Mouse (Mus musculus): ENCODE data around the gene Scyl1. TPM values are rescaled to one million over a fixed set of nuclear protein-coding genes. Genes with fewer than 3 reads are reported as not detected.
A peak's percentile ranks its signal among the peaks of the same experiment; 100 is the strongest.

Gene Scyl1
- polyA plus RNA-seq, 1 experiment: 113 TPM

GRCm38 (mm10) chr19:5758878-5759403 lies 12.3 kb downstream of the Scyl1 start:
- H3K36me3 ChIP-seq (ENCODE audit: control insufficient read depth, insufficient read depth, low read length): peaks cover 35% of the 10 kb centered on the region
- DNase-seq: no peak
- H3K4me1 ChIP-seq (replicated peaks; ENCODE audit: control insufficient read depth, insufficient read depth, low read length): no peaks in the 10 kb centered on the region
- no peak overlapping the region for H3K27ac ChIP-seq (ENCODE audit: control insufficient read depth, insufficient read depth, low read length)
- TF ChIP-seq CTCF (IDR thresholded peaks at IDR 0.05; ENCODE audit: borderline replicate concordance, control insufficient read depth, extremely low read depth, insufficient read depth, low read length, poor library complexity) (no peak), POLR2A (IDR thresholded peaks at IDR 0.05; ENCODE audit: control insufficient read depth, extremely low read depth, insufficient read depth, low read length, poor library complexity) (no peak)
- 94% methylated on average over 14 of the region's 14 CpGs for WGBS
- no peaks in the 10 kb centered on the region; the same call in 1 of the 2 replicates for H3K27me3 ChIP-seq (ENCODE audit: control insufficient read depth, insufficient read depth, low read length)
- no peak overlapping the region for H3K4me3 ChIP-seq (ENCODE audit: control insufficient read depth, insufficient read depth, low read length)

DNA sequence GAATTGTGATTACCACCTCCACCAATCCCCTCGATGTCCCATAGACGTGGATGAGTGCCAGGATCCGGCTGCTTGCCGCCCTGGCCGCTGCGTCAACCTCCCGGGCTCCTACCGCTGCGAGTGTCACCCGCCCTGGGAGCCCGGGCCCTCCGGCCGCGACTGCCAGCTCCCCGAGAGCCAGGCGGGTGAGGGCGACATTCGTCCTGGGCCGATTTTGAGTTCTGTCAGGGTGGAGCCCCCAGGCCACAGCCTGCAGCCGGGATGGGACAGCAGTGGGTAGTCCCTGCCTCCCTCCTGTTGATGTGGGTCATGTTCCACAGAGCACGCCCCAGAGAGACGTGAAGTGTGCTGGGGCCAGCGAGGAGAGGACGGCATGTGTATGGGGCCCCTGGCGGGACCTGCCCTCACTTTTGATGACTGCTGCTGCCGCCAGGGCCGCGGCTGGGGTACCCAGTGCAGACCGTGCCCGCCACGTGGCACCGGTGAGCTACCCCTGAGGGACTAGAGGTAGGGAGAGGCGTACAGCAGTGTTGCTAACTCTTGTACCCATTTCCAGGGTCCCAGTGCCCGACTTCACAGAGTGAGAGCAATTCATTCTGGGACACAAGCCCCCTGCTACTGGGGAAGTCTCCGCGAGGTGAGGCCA lies 14.1 kb downstream of the Scyl1 start:
- Histone ChIP-seq H3K4me1 (replicated peaks; ENCODE audit: control insufficient read depth, insufficient read depth, low read length) (no peaks in the 10 kb centered on the region), H3K4me3 (ENCODE audit: control insufficient read depth, insufficient read depth, low read length) (no peak overlapping the region), H3K27me3 (ENCODE audit: control insufficient read depth, insufficient read depth, low read length) (no peaks in the 10 kb centered on the region; the same call in 1 of the 2 replicates), H3K36me3 (ENCODE audit: control insufficient read depth, insufficient read depth, low read length) (peaks cover 27% of the 10 kb centered on the region), H3K27ac (ENCODE audit: control insufficient read depth, insufficient read depth, low read length) (no peak overlapping the region)
- TF ChIP-seq CTCF (IDR thresholded peaks at IDR 0.05; ENCODE audit: borderline replicate concordance, control insufficient read depth, extremely low read depth, insufficient read depth, low read length, poor library complexity) (no peak), POLR2A (IDR thresholded peaks at IDR 0.05; ENCODE audit: control insufficient read depth, extremely low read depth, insufficient read depth, low read length, poor library complexity) (no peak)
- DNase-seq: no peak
- WGBS: 63% methylated on average over 36 of the region's 36 CpGs

GRCm38 (mm10) chr19:5756321-5756985 lies 14.8 kb downstream of the Scyl1 start:
- Histone ChIP-seq H3K4me1 (replicated peaks; ENCODE audit: control insufficient read depth, insufficient read depth, low read length) (no peaks in the 10 kb centered on the region), H3K27me3 (ENCODE audit: control insufficient read depth, insufficient read depth, low read length) (no peaks in the 10 kb centered on the region; the same call in 1 of the 2 replicates), H3K4me3 (ENCODE audit: control insufficient read depth, insufficient read depth, low read length) (no peak overlapping the region), H3K27ac (ENCODE audit: control insufficient read depth, insufficient read depth, low read length) (no peak overlapping the region), H3K36me3 (ENCODE audit: control insufficient read depth, insufficient read depth, low read length) (peaks cover 27% of the 10 kb centered on the region)
- DNase-seq: no peak
- 61% methylated on average over 29 of the region's 29 CpGs for WGBS
- TF ChIP-seq POLR2A (IDR thresholded peaks at IDR 0.05; ENCODE audit: control insufficient read depth, extremely low read depth, insufficient read depth, low read length, poor library complexity) (no peak), CTCF (IDR thresholded peaks at IDR 0.05; ENCODE audit: borderline replicate concordance, control insufficient read depth, extremely low read depth, insufficient read depth, low read length, poor library complexity) (no peak)

DNA sequence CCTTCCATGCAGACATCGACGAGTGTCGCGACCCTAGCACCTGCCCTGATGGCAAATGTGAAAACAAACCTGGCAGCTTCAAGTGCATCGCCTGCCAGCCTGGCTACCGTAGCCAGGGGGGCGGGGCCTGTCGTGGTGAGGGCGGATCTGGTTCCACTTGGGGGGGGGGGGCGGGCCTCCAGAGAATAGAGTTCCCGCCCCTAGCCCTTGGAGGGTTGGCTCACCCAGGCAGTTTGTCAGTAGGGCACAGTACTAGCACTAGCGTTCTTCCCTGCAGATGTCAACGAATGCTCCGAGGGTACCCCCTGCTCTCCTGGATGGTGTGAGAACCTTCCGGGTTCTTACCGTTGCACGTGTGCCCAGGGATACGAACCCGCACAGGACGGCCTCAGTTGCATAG lies 19.5 kb downstream of the Scyl1 start:
- TF ChIP-seq CTCF (IDR thresholded peaks at IDR 0.05; ENCODE audit: borderline replicate concordance, control insufficient read depth, extremely low read depth, insufficient read depth, low read length, poor library complexity): no peak
- no peak for TF ChIP-seq POLR2A (IDR thresholded peaks at IDR 0.05; ENCODE audit: control insufficient read depth, extremely low read depth, insufficient read depth, low read length, poor library complexity)
- Histone ChIP-seq H3K27ac (ENCODE audit: control insufficient read depth, insufficient read depth, low read length) (no peak overlapping the region), H3K36me3 (ENCODE audit: control insufficient read depth, insufficient read depth, low read length) (no peaks in the 10 kb centered on the region), H3K4me3 (ENCODE audit: control insufficient read depth, insufficient read depth, low read length) (no peak overlapping the region), H3K27me3 (ENCODE audit: control insufficient read depth, insufficient read depth, low read length) (no peaks in the 10 kb centered on the region), H3K4me1 (replicated peaks; ENCODE audit: control insufficient read depth, insufficient read depth, low read length) (no peaks in the 10 kb centered on the region)
- WGBS: 54% methylated on average over 19 of the region's 20 CpGs
- peak; percentile 17 for DNase-seq

DNA sequence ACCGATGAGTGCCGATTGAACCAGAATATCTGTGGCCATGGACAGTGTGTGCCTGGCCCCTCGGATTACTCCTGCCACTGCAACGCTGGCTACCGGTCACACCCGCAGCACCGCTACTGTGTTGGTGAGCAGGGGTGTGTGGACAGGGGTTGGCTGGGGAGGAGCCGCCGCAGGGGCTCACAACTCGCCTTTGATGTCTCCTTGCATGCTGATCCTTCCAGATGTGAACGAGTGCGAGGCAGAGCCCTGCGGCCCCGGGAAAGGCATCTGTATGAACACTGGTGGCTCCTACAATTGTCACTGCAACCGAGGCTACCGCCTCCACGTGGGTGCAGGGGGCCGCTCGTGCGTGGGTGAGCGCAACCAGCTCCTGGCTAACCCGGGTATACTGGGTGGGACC lies 20.3 kb downstream of the Scyl1 start:
- no peaks in the 10 kb centered on the region for H3K4me1 ChIP-seq (replicated peaks; ENCODE audit: control insufficient read depth, insufficient read depth, low read length)
- no peaks in the 10 kb centered on the region for H3K36me3 ChIP-seq (ENCODE audit: control insufficient read depth, insufficient read depth, low read length)
- H3K27me3 ChIP-seq (ENCODE audit: control insufficient read depth, insufficient read depth, low read length): no peaks in the 10 kb centered on the region
- DNase-seq: no peak
- H3K4me3 ChIP-seq (ENCODE audit: control insufficient read depth, insufficient read depth, low read length): no peak overlapping the region
- TF ChIP-seq CTCF (IDR thresholded peaks at IDR 0.05; ENCODE audit: borderline replicate concordance, control insufficient read depth, extremely low read depth, insufficient read depth, low read length, poor library complexity): no peak
- no peak for TF ChIP-seq POLR2A (IDR thresholded peaks at IDR 0.05; ENCODE audit: control insufficient read depth, extremely low read depth, insufficient read depth, low read length, poor library complexity)
- WGBS: 72% methylated on average over 22 of the region's 22 CpGs
- H3K27ac ChIP-seq (ENCODE audit: control insufficient read depth, insufficient read depth, low read length): no peak overlapping the region

DNA sequence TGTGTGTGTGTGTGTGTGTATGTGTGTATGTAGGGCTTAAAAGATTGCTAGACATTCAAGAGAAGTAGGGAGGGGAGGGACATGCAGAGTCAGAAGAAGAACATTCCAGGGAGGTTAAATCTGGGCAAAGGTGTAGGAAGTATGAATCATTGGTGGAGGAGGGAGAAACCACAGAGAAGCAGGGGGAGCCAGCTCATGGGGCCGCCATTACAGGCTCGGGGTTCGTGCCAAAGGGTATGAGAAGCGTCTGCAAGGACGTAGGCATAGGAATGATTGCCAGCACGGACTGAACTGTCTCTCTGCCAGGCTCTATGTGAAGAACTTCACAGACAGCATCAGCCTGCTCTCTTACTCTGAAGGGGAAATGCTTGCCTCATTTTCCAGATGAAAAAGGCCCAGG lies 21.7 kb downstream of the Scyl1 start:
- Histone ChIP-seq H3K4me1 (replicated peaks; ENCODE audit: control insufficient read depth, insufficient read depth, low read length) (no peaks in the 10 kb centered on the region), H3K27ac (ENCODE audit: control insufficient read depth, insufficient read depth, low read length) (no peak overlapping the region), H3K27me3 (ENCODE audit: control insufficient read depth, insufficient read depth, low read length) (no peaks in the 10 kb centered on the region; the same call in 1 of the 2 replicates), H3K4me3 (ENCODE audit: control insufficient read depth, insufficient read depth, low read length) (no peak overlapping the region), H3K36me3 (ENCODE audit: control insufficient read depth, insufficient read depth, low read length) (no peaks in the 10 kb centered on the region)
- WGBS: 77% methylated on average over 6 of the region's 6 CpGs
- TF ChIP-seq CTCF (IDR thresholded peaks at IDR 0.05; ENCODE audit: borderline replicate concordance, control insufficient read depth, extremely low read depth, insufficient read depth, low read length, poor library complexity) (no peak), POLR2A (IDR thresholded peaks at IDR 0.05; ENCODE audit: control insufficient read depth, extremely low read depth, insufficient read depth, low read length, poor library complexity) (no peak)
- no peak for DNase-seq

Measured in thymus, adult 2 months (tissue).